Mouse (Mus musculus) layer of hippocampus, adult 2 months (tissue): ENCODE measurements around the gene Sdr39u1. TPM values are rescaled to one million over a fixed set of nuclear protein-coding genes. Genes with fewer than 3 reads are reported as not detected.

Experiments used
- DNase-seq, 2 experiments: peaks; one replicate each; pipeline ENCODE4 v3.0.0; 2022; ENCODE audit warnings: low spot score in 2 of 2
- H3K27ac ChIP-seq: fragments of 200-600 bp; 2 replicates; pipeline ENCODE4 v1.8.1; 2022
- H3K4me3 ChIP-seq: fragments of 200-600 bp; 2 replicates; pipeline ENCODE4 v1.8.1; 2022; ENCODE audit warnings: mild to moderate bottlenecking
- CTCF ChIP-seq: fragments of 200-600 bp; conservative IDR thresholded peaks from 2 replicates; pipeline ENCODE4 v1.8.1; 2022; ENCODE audit warnings: antibody characterized with exemption, mild to moderate bottlenecking, moderate library complexity
- total RNA-seq, 2 experiments: library from RNA; stranded (reverse); gene quantifications; 2 replicates each; pipeline ENCODE4 v1.2.3; 2021

Gene Sdr39u1
- total RNA-seq, 2 experiments from 2014 or later, result 63.5 to 78.7 TPM

GRCm38 (mm10) chr14:55880982-55881381 is 19.1 kb downstream of the Sdr39u1 start:
- Histone ChIP-seq H3K27ac (no peak overlapping the region), H3K4me3 (no peak overlapping the region)
- TF ChIP-seq CTCF, result no peak

GRCm38 (mm10) chr14:55879623-55880022 is 20.5 kb downstream of the Sdr39u1 start:
- DNase-seq, result peak; percentile 60 to 82
- H3K4me3 ChIP-seq, result no peak overlapping the region
- no peak overlapping the region for H3K27ac ChIP-seq
- TF ChIP-seq CTCF, result peak; percentile 95

More at GRCm38 (mm10) chr14:55880982-55881381, 19.1 kb downstream of the Sdr39u1 start:
- DNase-seq, result no peak

- Histone ChIP-seq H3K4me3 (no peak overlapping the region), H3K27ac (no peak overlapping the region)
- peak; percentile 35 for TF ChIP-seq CTCF
- DNase-seq, result no peak
Measured at GRCm38 (mm10) chr14:55878316-55878940, 21.7 kb downstream of the Sdr39u1 start.

- no peak overlapping the region for H3K4me3 ChIP-seq
- DNase-seq, result no peak
- H3K27ac ChIP-seq, result no peak overlapping the region
- no peak for TF ChIP-seq CTCF
Measured at GRCm38 (mm10) chr14:55877469-55878315, 22.4 kb downstream of the Sdr39u1 start.

GRCm38 (mm10) chr14:55873714-55874683 is 26.1 kb downstream of the Sdr39u1 start:
- no peak overlapping the region for H3K27ac ChIP-seq
- DNase-seq, result peak; percentile 68 to 82
- peak overlapping the region; percentile 46 for H3K4me3 ChIP-seq
- TF ChIP-seq CTCF, result peak; percentile 97

- H3K4me3 ChIP-seq, result no peak overlapping the region
- no peak overlapping the region for H3K27ac ChIP-seq
- no peak for TF ChIP-seq CTCF
- DNase-seq, result no peak
Measured at GRCm38 (mm10) chr14:55873242-55873713, 26.8 kb downstream of the Sdr39u1 start.

- Histone ChIP-seq H3K27ac (no peak overlapping the region), H3K4me3 (no peak overlapping the region)
- no peak for TF ChIP-seq CTCF
- DNase-seq, result no peak
Measured at GRCm38 (mm10) chr14:55872551-55872950, 27.5 kb downstream of the Sdr39u1 start.

- Histone ChIP-seq H3K27ac (no peak overlapping the region), H3K4me3 (no peak overlapping the region)
- TF ChIP-seq CTCF, result no peak
- no peak for DNase-seq
Measured at GRCm38 (mm10) chr14:55872039-55872438, 28.1 kb downstream of the Sdr39u1 start.

GRCm38 (mm10) chr14:55869538-55869937 is 30.6 kb downstream of the Sdr39u1 start:
- no peak overlapping the region for H3K4me3 ChIP-seq
- no peak for DNase-seq
- H3K27ac ChIP-seq, result no peak overlapping the region
- TF ChIP-seq CTCF, result no peak

- TF ChIP-seq CTCF, result no peak
- H3K4me3 ChIP-seq, result no peak overlapping the region
- DNase-seq, result no peak
- H3K27ac ChIP-seq, result no peak overlapping the region
Measured at GRCm38 (mm10) chr14:55868230-55869026, 31.7 kb downstream of the Sdr39u1 start.

- H3K4me3 ChIP-seq, result no peak overlapping the region
- peak; percentile 96 for TF ChIP-seq CTCF
- peak in 1 of 2 experiments; percentile 69 for DNase-seq
Measured at GRCm38 (mm10) chr14:55866962-55867361, 33.1 kb downstream of the Sdr39u1 start.

GRCm38 (mm10) chr14:55863773-55864172 is 36.3 kb downstream of the Sdr39u1 start:
- Histone ChIP-seq H3K27ac (no peak overlapping the region), H3K4me3 (no peak overlapping the region)
- TF ChIP-seq CTCF, result peak; percentile 98; the same call in 1 of the 2 replicates
- DNase-seq, result peak in 1 of 2 experiments; percentile 62

More at GRCm38 (mm10) chr14:55866962-55867361, 33.1 kb downstream of the Sdr39u1 start:
- H3K27ac ChIP-seq, result no peak overlapping the region
